Mouse (Mus musculus) lung, adult 2 months (tissue): Measurements from ENCODE around the gene Camkk2.

ENCODE experiments used
- CTCF ChIP-seq: fragments of 200-500 bp; IDR thresholded peaks from 2 replicates; pipeline ENCODE4 v1.5.1; 2011; ENCODE audit warnings: mild to moderate bottlenecking, low read length, control low read depth; ENCODE audit not compliant: insufficient read depth
- POLR2A ChIP-seq: fragments of 200-500 bp; IDR thresholded peaks from 2 replicates; pipeline ENCODE4 v1.6.1; 2011; ENCODE audit warnings: low read depth, mild to moderate bottlenecking, control low read depth, low read length, borderline replicate concordance; ENCODE audit errors: extremely low read depth

DNA sequence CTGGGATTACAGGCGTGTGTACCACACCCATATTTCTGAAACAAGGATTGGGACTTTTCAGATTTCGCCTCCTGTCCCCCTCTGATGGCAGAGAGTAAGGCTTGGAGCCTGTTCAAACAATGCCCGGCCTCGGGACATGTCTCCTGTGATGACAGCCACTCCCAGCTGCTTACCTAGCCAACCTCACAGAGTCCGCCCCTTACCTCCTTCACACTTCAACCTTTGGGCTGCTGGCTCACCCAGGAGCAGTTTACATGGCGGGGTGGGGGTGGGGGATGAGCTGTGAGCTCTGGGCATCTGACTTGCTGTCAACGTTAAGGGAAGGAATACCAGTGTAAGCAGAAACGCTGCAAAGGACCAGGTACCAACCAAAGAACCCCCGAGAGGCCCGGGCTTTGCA, 48.4 kb downstream of the Camkk2 start:
- TF ChIP-seq POLR2A (no peak), CTCF (no peak)
